Mouse (Mus musculus): ENCODE results near the gene Fads3.

GRCm38 (mm10) chr19:10107051-10107611 is 65.8 kb downstream of the Fads3 start:
- TF ChIP-seq POLR2A (IDR thresholded peaks at IDR 0.05; ENCODE audit: extremely low read depth, insufficient read depth, low read length) (no peak), CTCF (IDR thresholded peaks at IDR 0.05; ENCODE audit: low read depth, low read length) (no peak)

Measured in liver, adult 2 months (tissue).